Mouse (Mus musculus): Measurements from ENCODE around the gene Acap1. TPM values are rescaled to one million over a fixed set of nuclear protein-coding genes. Genes with fewer than 3 reads are reported as not detected.

Acap1 gene
- total RNA-seq, 1 experiment, result 9.6 TPM

- no peak for DNase-seq (ENCODE audit: low read depth, low spot score)
- Histone ChIP-seq H3K4me3 (ENCODE audit: insufficient read depth in 1 of 2, low read depth in 1 of 2, low read length in 2 of 2, poor library complexity in 1 of 2, severe bottlenecking in 1 of 2) (no peak overlapping the region), H3K4me1 (ENCODE audit: control insufficient read depth in 2 of 2, insufficient read depth in 2 of 2, low read length in 2 of 2, poor library complexity in 1 of 2) (peaks cover 0 to 1% of the 10 kb centered on the region in 2 experiments; a peak in 1 of 4 replicates)
Observed at GRCm38 (mm10) chr11:69835966-69836335, 59.4 kb downstream of the Acap1 start.

GRCm38 (mm10) chr11:69835326-69835965 is 59.9 kb downstream of the Acap1 start:
- no peaks in the 10 kb centered on the region for H3K36me3 ChIP-seq (ENCODE audit: control insufficient read depth, insufficient read depth, low read length, poor library complexity, severe bottlenecking)
- H3K27ac ChIP-seq (ENCODE audit: insufficient read depth, low read depth, low read length, poor library complexity, severe bottlenecking), result no peak overlapping the region
- no peak overlapping the region for H3K9ac ChIP-seq (ENCODE audit: insufficient read depth, low read depth, low read length, poor library complexity, severe bottlenecking)
- in situ Hi-C loops (cut with MboI; ENCODE audit: low sequenced_read_pairs in 2 of 2, unreplicated experiment in 2 of 2), result no loop called here
- H3K4me1 ChIP-seq (ENCODE audit: control insufficient read depth in 2 of 2, insufficient read depth in 2 of 2, low read length in 2 of 2, poor library complexity in 1 of 2), result peaks cover 0 to 1% of the 10 kb centered on the region in 2 experiments; a peak in 1 of 4 replicates
- H3K4me3 ChIP-seq (ENCODE audit: insufficient read depth in 1 of 2, low read depth in 1 of 2, low read length in 2 of 2, poor library complexity in 1 of 2, severe bottlenecking in 1 of 2), result no peak overlapping the region
- DNase-seq (ENCODE audit: low read depth, low spot score), result no peak
- TF ChIP-seq ZNF384 (IDR thresholded peaks at IDR 0.05; ENCODE audit: low read depth, low read length), result no peak
- TF ChIP-seq MAFK (IDR thresholded peaks at IDR 0.05; ENCODE audit: insufficient read depth, low read depth, low read length), result no peak
- TF ChIP-seq ZC3H11A (IDR thresholded peaks at IDR 0.05; ENCODE audit: borderline replicate concordance, low read depth, low read length), result no peak
- no peak for TF ChIP-seq CHD2 (IDR thresholded peaks at IDR 0.05; ENCODE audit: low read depth, low read length)
- no peak for TF ChIP-seq HCFC1 (IDR thresholded peaks at IDR 0.05; ENCODE audit: borderline replicate concordance, insufficient read depth, low read length)
- H3K9me3 ChIP-seq (ENCODE audit: control insufficient read depth, insufficient read depth, low read depth, low read length), result no peaks in the 10 kb centered on the region

More at GRCm38 (mm10) chr11:69835966-69836335, 59.4 kb downstream of the Acap1 start:
- Histone ChIP-seq H3K27ac (ENCODE audit: insufficient read depth, low read depth, low read length, poor library complexity, severe bottlenecking) (no peak overlapping the region), H3K9me3 (ENCODE audit: control insufficient read depth, insufficient read depth, low read depth, low read length) (no peaks in the 10 kb centered on the region), H3K36me3 (ENCODE audit: control insufficient read depth, insufficient read depth, low read length, poor library complexity, severe bottlenecking) (no peaks in the 10 kb centered on the region), H3K9ac (ENCODE audit: insufficient read depth, low read depth, low read length, poor library complexity, severe bottlenecking) (no peak overlapping the region)
- TF ChIP-seq ZC3H11A (IDR thresholded peaks at IDR 0.05; ENCODE audit: borderline replicate concordance, low read depth, low read length) (no peak), ZNF384 (IDR thresholded peaks at IDR 0.05; ENCODE audit: low read depth, low read length) (no peak), HCFC1 (IDR thresholded peaks at IDR 0.05; ENCODE audit: borderline replicate concordance, insufficient read depth, low read length) (no peak)
- in situ Hi-C loops (cut with MboI; ENCODE audit: low sequenced_read_pairs in 2 of 2, unreplicated experiment in 2 of 2), result no loop called here

GRCm38 (mm10) chr11:69834001-69834549 is 61.3 kb downstream of the Acap1 start:
- TF ChIP-seq ZC3H11A (IDR thresholded peaks at IDR 0.05; ENCODE audit: borderline replicate concordance, low read depth, low read length) (no peak), CHD2 (IDR thresholded peaks at IDR 0.05; ENCODE audit: low read depth, low read length) (no peak), HCFC1 (IDR thresholded peaks at IDR 0.05; ENCODE audit: borderline replicate concordance, insufficient read depth, low read length) (no peak), MAFK (IDR thresholded peaks at IDR 0.05; ENCODE audit: insufficient read depth, low read depth, low read length) (no peak), ZNF384 (IDR thresholded peaks at IDR 0.05; ENCODE audit: low read depth, low read length) (no peak)
- Histone ChIP-seq H3K9me3 (ENCODE audit: control insufficient read depth, insufficient read depth, low read depth, low read length) (no peaks in the 10 kb centered on the region), H3K4me3 (ENCODE audit: insufficient read depth in 1 of 2, low read depth in 1 of 2, low read length in 2 of 2, poor library complexity in 1 of 2, severe bottlenecking in 1 of 2) (peak overlapping the region; percentile 70 to 76), H3K9ac (ENCODE audit: insufficient read depth, low read depth, low read length, poor library complexity, severe bottlenecking) (peak overlapping the region; percentile 55), H3K36me3 (ENCODE audit: control insufficient read depth, insufficient read depth, low read length, poor library complexity, severe bottlenecking) (no peaks in the 10 kb centered on the region), H3K27ac (ENCODE audit: insufficient read depth, low read depth, low read length, poor library complexity, severe bottlenecking) (no peak overlapping the region), H3K4me1 (ENCODE audit: control insufficient read depth in 2 of 2, insufficient read depth in 2 of 2, low read length in 2 of 2, poor library complexity in 1 of 2) (peaks cover 0 to 5% of the 10 kb centered on the region in 2 experiments; a peak in 3 of 4 replicates)
- no peak for DNase-seq (ENCODE audit: low read depth, low spot score)
- in situ Hi-C loops (cut with MboI; ENCODE audit: low sequenced_read_pairs in 2 of 2, unreplicated experiment in 2 of 2), result no loop called here

GRCm38 (mm10) chr11:69833554-69833953 is 61.8 kb downstream of the Acap1 start:
- Histone ChIP-seq H3K27ac (ENCODE audit: insufficient read depth, low read depth, low read length, poor library complexity, severe bottlenecking) (no peak overlapping the region), H3K4me3 (ENCODE audit: insufficient read depth in 1 of 2, low read depth in 1 of 2, low read length in 2 of 2, poor library complexity in 1 of 2, severe bottlenecking in 1 of 2) (peak overlapping the region; percentile 70 to 76), H3K4me1 (ENCODE audit: control insufficient read depth in 2 of 2, insufficient read depth in 2 of 2, low read length in 2 of 2, poor library complexity in 1 of 2) (peaks cover 0 to 10% of the 10 kb centered on the region in 2 experiments; a peak in 3 of 4 replicates), H3K9me3 (ENCODE audit: control insufficient read depth, insufficient read depth, low read depth, low read length) (no peaks in the 10 kb centered on the region), H3K36me3 (ENCODE audit: control insufficient read depth, insufficient read depth, low read length, poor library complexity, severe bottlenecking) (no peaks in the 10 kb centered on the region), H3K9ac (ENCODE audit: insufficient read depth, low read depth, low read length, poor library complexity, severe bottlenecking) (peak overlapping the region; percentile 55)
- TF ChIP-seq ZC3H11A (IDR thresholded peaks at IDR 0.05; ENCODE audit: borderline replicate concordance, low read depth, low read length), result no peak
- TF ChIP-seq MAFK (IDR thresholded peaks at IDR 0.05; ENCODE audit: insufficient read depth, low read depth, low read length), result no peak
- TF ChIP-seq ZNF384 (IDR thresholded peaks at IDR 0.05; ENCODE audit: low read depth, low read length), result no peak
- no peak for TF ChIP-seq HCFC1 (IDR thresholded peaks at IDR 0.05; ENCODE audit: borderline replicate concordance, insufficient read depth, low read length)
- no peak for TF ChIP-seq CHD2 (IDR thresholded peaks at IDR 0.05; ENCODE audit: low read depth, low read length)
- in situ Hi-C loops (cut with MboI; ENCODE audit: low sequenced_read_pairs in 2 of 2, unreplicated experiment in 2 of 2), result no loop called here
- no peak for DNase-seq (ENCODE audit: low read depth, low spot score)

Other genes starting within 250 kb of the Acap1 start
- 6.6 and 8.2 TPM in 2 replicates for gene Sox15, start 240.2 kb downstream of the Acap1 start, total RNA-seq (2012; rRNA removed)
- gene Mpdu1, start 232.9 kb downstream of the Acap1 start, total RNA-seq (2012; rRNA removed), result 258 and 349 TPM in 2 replicates
- gene Cd68, start 229.4 kb downstream of the Acap1 start, total RNA-seq (2012; rRNA removed), result 23.4 and 32.7 TPM in 2 replicates
- 1,512 and 1,948 TPM in 2 replicates for gene Eif4a1, start 223.1 kb downstream of the Acap1 start, total RNA-seq (2012; rRNA removed)
- 265 and 282 TPM in 2 replicates for gene Senp3, start 213.5 kb downstream of the Acap1 start, total RNA-seq (2012; rRNA removed)
- gene Tnfsf13, start 209.8 kb downstream of the Acap1 start, total RNA-seq (2012; rRNA removed), result 8.6 and 11.7 TPM in 2 replicates
- 8.7 and 16.1 TPM in 2 replicates for gene Tnfsf12, start 199.7 kb downstream of the Acap1 start, total RNA-seq (2012; rRNA removed)
- 13.7 and 19.9 TPM in 2 replicates for gene Tnfsfm13, start 199.4 kb downstream of the Acap1 start, total RNA-seq (2012; rRNA removed)
- gene Polr2a, start 136.9 kb downstream of the Acap1 start, total RNA-seq (2012; rRNA removed), result 71.9 and 74.2 TPM in 2 replicates
- 0.22 and 0.48 TPM in 2 replicates for gene Slc35g3, start 133.6 kb downstream of the Acap1 start, total RNA-seq (2012; rRNA removed)
- gene Zbtb4, start 129.6 kb downstream of the Acap1 start, total RNA-seq (2012; rRNA removed), result 1.6 and 3.0 TPM in 2 replicates
- gene Chrnb1, start 99.6 kb downstream of the Acap1 start, total RNA-seq (2012; rRNA removed), result 3.8 and 5.7 TPM in 2 replicates
- gene Fgf11, start 93.7 kb downstream of the Acap1 start, total RNA-seq (2012; rRNA removed), result 0.31 and 0.42 TPM in 2 replicates
- gene Tmem102, start 89.9 kb downstream of the Acap1 start, total RNA-seq (2012; rRNA removed), result 1.3 and 1.8 TPM in 2 replicates
- gene Gm39566, start 80.2 kb downstream of the Acap1 start, total RNA-seq (2012; rRNA removed), result not detected in 2 replicates
- gene Spem2, start 77.1 kb downstream of the Acap1 start, total RNA-seq (2012; rRNA removed), result not detected in 2 replicates
- gene Spem1, start 73.4 kb downstream of the Acap1 start, total RNA-seq (2012; rRNA removed), result 0.27 TPM in 1 of 2 replicates, not detected in the other
- 8.9 and 9.5 TPM in 2 replicates for gene Nlgn2, start 57.8 kb downstream of the Acap1 start, total RNA-seq (2012; rRNA removed)
- gene Tmem256, start 57.0 kb downstream of the Acap1 start, total RNA-seq (2012; rRNA removed), result 88.9 and 90.7 TPM in 2 replicates
- gene Plscr3, start 49.2 kb downstream of the Acap1 start, total RNA-seq (2012; rRNA removed), result 7.0 and 7.2 TPM in 2 replicates
- gene Tnk1, start 36.8 kb downstream of the Acap1 start, total RNA-seq (2012; rRNA removed), result 3.4 and 8.1 TPM in 2 replicates
- not detected in 2 replicates for gene Tmem95, start 17.5 kb downstream of the Acap1 start, total RNA-seq (2012; rRNA removed)
- 3.1 and 5.4 TPM in 2 replicates for gene Kctd11, start 14.1 kb downstream of the Acap1 start, total RNA-seq (2012; rRNA removed)
- gene 2810408A11Rik, start 5.4 kb upstream of the Acap1 start, total RNA-seq (2012; rRNA removed), result 3.3 and 5.7 TPM in 2 replicates
- gene Neurl4, start 5.5 kb upstream of the Acap1 start, total RNA-seq (2012; rRNA removed), result 66.3 and 98.2 TPM in 2 replicates
- 14.3 and 15.5 TPM in 2 replicates for gene Gps2, start 18.3 kb upstream of the Acap1 start, total RNA-seq (2012; rRNA removed)
- 754 and 926 TPM in 2 replicates for gene Eif5a, start 26.4 kb upstream of the Acap1 start, total RNA-seq (2012; rRNA removed)
- 3.9 and 6.1 TPM in 2 replicates for gene Ybx2, start 40.3 kb upstream of the Acap1 start, total RNA-seq (2012; rRNA removed)
- gene Slc2a4, start 52.6 kb upstream of the Acap1 start, total RNA-seq (2012; rRNA removed), result 2.6 and 4.2 TPM in 2 replicates
- 24.9 and 38.7 TPM in 2 replicates for gene Cldn7, start 69.2 kb upstream of the Acap1 start, total RNA-seq (2012; rRNA removed)
- 33.3 and 41.2 TPM in 2 replicates for gene Ctdnep1, start 85.6 kb upstream of the Acap1 start, total RNA-seq (2012; rRNA removed)
- gene Elp5, start 87.0 kb upstream of the Acap1 start, total RNA-seq (2012; rRNA removed), result 76.1 and 87.9 TPM in 2 replicates
- 57.7 and 70.6 TPM in 2 replicates for gene Gabarap, start 95.6 kb upstream of the Acap1 start, total RNA-seq (2012; rRNA removed)
- gene Phf23, start 100.2 kb upstream of the Acap1 start, total RNA-seq (2012; rRNA removed), result 64.7 and 80.9 TPM in 2 replicates
- gene Dvl2, start 105.1 kb upstream of the Acap1 start, total RNA-seq (2012; rRNA removed), result 47.4 and 70.9 TPM in 2 replicates
- gene Acadvl, start 119.9 kb upstream of the Acap1 start, total RNA-seq (2012; rRNA removed), result 32.5 and 48.7 TPM in 2 replicates
- gene Dlg4, start 121.4 kb upstream of the Acap1 start, total RNA-seq (2012; rRNA removed), result 10.8 and 11.4 TPM in 2 replicates
- 0.58 TPM in 1 of 2 replicates, not detected in the other for gene Asgr1, start 158.5 kb upstream of the Acap1 start, total RNA-seq (2012; rRNA removed)
- 2.0 and 2.1 TPM in 2 replicates for gene Asgr2, start 197.1 kb upstream of the Acap1 start, total RNA-seq (2012; rRNA removed)
- 0.42 and 1.8 TPM in 2 replicates for gene Mgl2, start 234.8 kb upstream of the Acap1 start, total RNA-seq (2012; rRNA removed)

Data from ES-E14 (cell line).